Mouse (Mus musculus): ENCODE data around the gene Pop5.

- TF ChIP-seq POLR2A (IDR thresholded peaks at IDR 0.05; ENCODE audit: borderline replicate concordance, low read depth, low read length), result no peak
- TF ChIP-seq CTCF (IDR thresholded peaks at IDR 0.05; ENCODE audit: low read depth, low read length), result no peak
These were observed 27.7 kb upstream of the Pop5 start for GRCm38 (mm10) chr5:115207892-115208291.

All from bone marrow macrophage, adult 2 months (primary cell).